Mouse (Mus musculus) kidney, adult 18-20 months (tissue): ENCODE results near the gene Gm3636.
"Not testable (repeated sequence)": the region's sequence is repeated elsewhere in the genome, so short reads cannot be mapped to it uniquely, and the experiment has no call there.

Experiments used
- DNase-seq: peaks from one replicate; pipeline ENCODE4 v3.0.0; 2021

Gm3636 gene

DNA sequence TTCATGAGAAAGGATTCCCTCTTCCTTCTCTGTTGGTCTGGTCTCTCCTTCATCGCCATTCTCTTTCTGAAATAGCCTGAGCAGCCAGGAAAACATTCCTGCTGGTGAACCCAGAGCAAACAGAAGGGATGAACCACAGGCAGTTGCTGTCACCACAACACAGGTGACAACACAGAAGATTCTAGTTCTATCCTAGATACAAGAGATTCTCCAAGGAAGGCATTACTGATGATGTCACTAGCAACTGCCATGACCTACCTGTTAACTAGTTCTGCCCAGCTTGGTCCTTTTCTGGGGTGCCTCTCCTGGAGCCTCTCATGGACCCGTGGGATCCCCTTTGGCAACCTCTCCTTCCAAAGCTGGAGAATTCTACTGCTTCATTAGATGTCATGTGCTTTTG is at the start of gene Gm3636:
TSS of gene Gm3636 (minus strand) at position 101 of the 400 bp plus-strand sequence.
- not testable (repeated sequence) for DNase-seq

DNA sequence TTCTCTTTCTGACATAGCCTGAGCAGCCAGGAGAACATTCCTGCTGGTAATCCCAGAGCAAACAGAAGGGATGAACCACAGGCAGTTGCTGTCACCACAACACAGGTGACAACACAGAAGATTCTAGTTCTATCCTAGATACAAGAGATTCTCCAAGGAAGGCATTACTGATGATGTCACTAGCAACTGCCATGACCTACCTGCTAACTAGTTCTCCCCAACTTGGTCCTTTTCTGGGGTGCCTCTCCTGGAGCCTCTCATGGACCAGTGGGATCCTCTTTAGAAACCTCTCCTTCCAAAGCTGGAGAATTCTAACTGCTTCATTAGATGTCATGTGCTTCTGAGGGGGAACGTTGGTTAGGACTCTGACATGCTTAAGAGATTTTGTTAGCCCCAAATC is 32.2 kb upstream of the Gm3636 start, which contains the start of gene Gm8362:
TSS of gene Gm8362 (minus strand) at position 101 of the 400 bp plus-strand sequence.
- DNase-seq, result not testable (repeated sequence)

DNA sequence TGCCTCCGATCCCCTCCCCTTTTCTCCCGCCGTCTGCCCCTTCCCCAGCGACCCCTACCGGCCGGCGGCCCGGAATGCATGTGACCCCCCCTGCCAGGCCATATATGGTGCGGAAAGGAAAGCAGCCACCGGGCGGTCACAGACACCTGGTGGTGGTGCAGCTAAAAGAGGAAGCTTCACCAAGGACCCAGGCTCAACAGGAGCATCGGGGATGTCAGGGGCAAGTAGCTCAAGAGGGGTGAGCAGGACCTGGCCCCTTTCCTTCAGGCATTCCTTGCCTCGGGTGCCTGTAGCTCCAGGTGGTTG is 15.1 kb upstream of the Gm3636 start:
- not testable (repeated sequence) for DNase-seq

DNA sequence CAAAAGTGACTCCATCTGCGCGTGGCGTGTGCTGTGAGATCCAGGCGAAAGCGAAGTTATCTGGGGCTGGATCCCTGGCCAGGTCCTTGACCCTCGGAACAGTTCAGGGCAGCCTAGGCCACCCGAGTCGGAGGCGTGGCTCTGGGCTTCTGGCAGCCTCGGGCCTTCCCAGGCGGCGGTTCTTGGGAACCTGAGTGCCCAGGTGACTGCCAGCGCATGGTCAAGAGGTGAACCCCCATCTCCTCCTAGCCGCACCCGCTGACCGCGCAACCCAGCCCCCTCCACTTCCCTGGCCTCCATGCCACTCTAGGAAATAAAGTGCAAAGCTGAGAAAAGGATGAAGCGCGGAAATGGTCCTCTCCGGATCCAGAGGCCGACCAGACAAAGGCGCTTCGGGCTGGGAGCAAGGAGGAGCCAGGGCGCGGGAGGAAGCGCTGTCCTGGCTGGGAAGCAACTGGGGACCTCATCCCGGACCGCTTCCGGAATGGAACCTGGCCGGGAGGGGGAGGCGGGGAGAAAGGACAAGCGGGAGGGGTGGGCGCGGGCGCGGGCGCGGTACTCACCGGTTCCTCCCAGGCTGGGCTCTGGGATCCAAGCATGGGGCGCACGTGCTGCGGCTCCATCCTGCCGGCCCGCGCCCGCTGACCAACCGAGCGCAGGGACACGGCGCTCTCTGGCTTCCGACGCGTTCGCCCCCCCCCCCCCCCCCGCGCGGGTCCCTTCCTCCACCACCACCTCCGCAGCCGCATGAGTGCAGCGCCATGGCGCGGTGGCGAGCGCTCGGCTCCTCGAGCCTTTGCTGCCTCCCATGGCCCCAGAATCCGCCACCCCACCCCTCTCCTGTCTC is 14.5 kb upstream of the Gm3636 start:
- DNase-seq, result peak; percentile 2

DNA sequence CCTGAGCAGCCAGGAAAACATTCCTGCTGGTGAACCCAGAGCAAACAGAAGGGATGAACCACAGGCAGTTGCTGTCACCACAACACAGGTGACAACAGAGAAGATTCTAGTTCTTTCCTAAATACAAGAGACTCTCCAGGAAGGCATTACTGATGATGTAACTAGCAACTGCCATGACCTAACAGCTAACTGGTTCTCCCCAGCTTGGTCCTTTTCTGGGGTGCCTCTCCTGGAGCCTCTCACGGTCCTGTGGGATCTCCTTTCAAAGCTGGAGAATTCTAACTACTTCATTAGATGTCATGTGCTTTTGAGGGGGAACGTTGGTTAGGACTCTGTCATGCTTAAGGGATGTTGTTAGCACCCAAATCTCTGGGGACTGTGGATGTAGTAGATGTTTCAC is 22.0 kb downstream of the Gm3636 start, which contains the start of gene Gm8050:
TSS of gene Gm8050 (minus strand) at position 101 of the 400 bp plus-strand sequence.
- not testable (repeated sequence) for DNase-seq
